Mouse (Mus musculus): ENCODE measurements at regions not wholly inside any gene's neighbourhood (a gene's known extent, or its start where the extent isn't known, plus 50 kb on each side); places are given as distances from the start of the nearest gene placed in this dataset.
"Not testable (repeated sequence)": the region's sequence is repeated elsewhere in the genome, so short reads cannot be mapped to it uniquely, and the experiment has no call there.

- DNase-seq, result no peak
These were observed 196.9 kb downstream of the Fam198b start for GRCm38 (mm10) chr3:80081210-80081609.

GRCm38 (mm10) chr3:80082780-80083519 lies 198.6 kb downstream of the Fam198b start:
- DNase-seq, result no peak

GRCm38 (mm10) chr3:80084168-80084567 lies 199.8 kb downstream of the Fam198b start:
- no peak for DNase-seq

- DNase-seq, result peak; percentile 59
These were observed 215.3 kb downstream of the Fam198b start for GRCm38 (mm10) chr3:80099625-80100024.

GRCm38 (mm10) chr3:80120177-80120736 lies 235.9 kb downstream of the Fam198b start:
- no peak for DNase-seq

GRCm38 (mm10) chr3:80123666-80124065 lies 239.3 kb downstream of the Fam198b start:
- DNase-seq, result no peak

GRCm38 (mm10) chr3:80124621-80125020 lies 240.3 kb downstream of the Fam198b start:
- DNase-seq, result no peak

- DNase-seq, result no peak
These were observed 257.4 kb downstream of the Fam198b start for GRCm38 (mm10) chr3:80141697-80142096.

- no peak for DNase-seq
These were observed 276.1 kb downstream of the Fam198b start for GRCm38 (mm10) chr3:80160473-80160872.

GRCm38 (mm10) chr3:80181749-80182148 lies 297.4 kb downstream of the Fam198b start:
- DNase-seq, result no peak

GRCm38 (mm10) chr3:80182161-80182560 lies 297.8 kb downstream of the Fam198b start:
- not testable (repeated sequence) for DNase-seq

GRCm38 (mm10) chr3:80187406-80187805 lies 303.1 kb downstream of the Fam198b start:
- no peak for DNase-seq

- DNase-seq, result no peak
These were observed 316.6 kb downstream of the Fam198b start for GRCm38 (mm10) chr3:80200904-80201303.

- DNase-seq, result no peak
These were observed 320.5 kb downstream of the Fam198b start for GRCm38 (mm10) chr3:80204821-80205220.

- no peak for DNase-seq
These were observed 321.0 kb downstream of the Fam198b start for GRCm38 (mm10) chr3:80205351-80205750.

- no peak for DNase-seq
These were observed 322.7 kb downstream of the Fam198b start for GRCm38 (mm10) chr3:80207022-80207421.

GRCm38 (mm10) chr3:80208028-80208427 lies 323.7 kb downstream of the Fam198b start:
- no peak for DNase-seq

GRCm38 (mm10) chr3:80209596-80209995 lies 325.3 kb downstream of the Fam198b start:
- no peak for DNase-seq

GRCm38 (mm10) chr3:80211323-80212109 lies 327.2 kb downstream of the Fam198b start:
- no peak for DNase-seq

GRCm38 (mm10) chr3:80248611-80249010 lies 364.3 kb downstream of the Fam198b start:
- no peak for DNase-seq

- no peak for DNase-seq
These were observed 365.6 kb downstream of the Fam198b start for GRCm38 (mm10) chr3:80249974-80250373.

- DNase-seq, result no peak
These were observed 371.0 kb downstream of the Fam198b start for GRCm38 (mm10) chr3:80255304-80255703.

- DNase-seq, result no peak
These were observed 372.1 kb downstream of the Fam198b start for GRCm38 (mm10) chr3:80256383-80256782.

- no peak for DNase-seq
These were observed 378.8 kb downstream of the Fam198b start for GRCm38 (mm10) chr3:80263095-80263494.

Data from cerebellum, adult 11 months (tissue).